In genomic region chr4:28783961-28784360, GRCm38 (mm10) we compare ENCODE assay signal across 13 mouse cellular contexts. TPM values are rescaled to one million over a fixed set of nuclear protein-coding genes. Genes with fewer than 3 reads are reported as not detected.
A peak's percentile ranks its signal among the peaks of the same experiment; 100 is the strongest.
DNase-seq lines count a peak whose midpoint lies in the region; ATAC-seq and TF ChIP-seq lines count a peak whose summit lies in the region.
"Had no signal": no experiment of that assay in that cellular context is flagged by ENCODE, and none has a peak within 500 bp of the region (broad histone marks: within the 10 kb centered on the region; RNA-seq: fewer than 3 reads in every experiment).

No protein-coding gene starts in this region.

- H3K4me1 ChIP-seq in forebrain, embryonic 13.5 days = peaks cover 4% of the 10 kb centered on the region; the same call in 1 of the 2 replicates
- H3K4me1 ChIP-seq in forebrain, postnatal 0 days (ENCODE audit: insufficient read depth) = no peaks in the 10 kb centered on the region
- no peaks in the 10 kb centered on the region for H3K4me1 ChIP-seq in midbrain, postnatal 0 days (ENCODE audit: insufficient read depth, low read length)
- H3K4me1 ChIP-seq in midbrain, embryonic 15.5 days = no peaks in the 10 kb centered on the region
- no peaks in the 10 kb centered on the region for H3K4me1 ChIP-seq in intestine, postnatal 0 days (replicated peaks; ENCODE audit: control insufficient read depth, insufficient read depth, low read length)

- no peaks in the 10 kb centered on the region for H3K36me3 ChIP-seq in forebrain, embryonic 13.5 days (ENCODE audit: poor library complexity, severe bottlenecking)
- no peaks in the 10 kb centered on the region for H3K36me3 ChIP-seq in forebrain, postnatal 0 days (ENCODE audit: insufficient read depth)
- H3K36me3 ChIP-seq in midbrain, postnatal 0 days (ENCODE audit: insufficient read depth, low read length) = no peaks in the 10 kb centered on the region
- no peaks in the 10 kb centered on the region for H3K36me3 ChIP-seq in midbrain, embryonic 15.5 days (replicated peaks)
- H3K36me3 ChIP-seq in intestine, postnatal 0 days (ENCODE audit: control insufficient read depth, insufficient read depth) = no peaks in the 10 kb centered on the region

- H3K4me2 ChIP-seq in forebrain, embryonic 13.5 days = no peak overlapping the region
- no peak overlapping the region for H3K4me2 ChIP-seq in forebrain, postnatal 0 days (ENCODE audit: low read depth)
- no peak overlapping the region for H3K4me2 ChIP-seq in midbrain, postnatal 0 days (ENCODE audit: low read depth, low read length, poor library complexity, severe bottlenecking)
- H3K4me2 ChIP-seq in midbrain, embryonic 15.5 days = no peak overlapping the region
- H3K4me2 ChIP-seq in intestine, postnatal 0 days (replicated peaks; ENCODE audit: low read depth) = no peak overlapping the region
- H3K4me2 ChIP-seq: liver, embryonic 11.5 days had no signal

- no peaks in the 10 kb centered on the region for H3K9me3 ChIP-seq in forebrain, embryonic 13.5 days (replicated peaks)
- H3K9me3 ChIP-seq in forebrain, postnatal 0 days (ENCODE audit: low read length) = no peaks in the 10 kb centered on the region
- H3K9me3 ChIP-seq in midbrain, postnatal 0 days (ENCODE audit: low read length) = no peaks in the 10 kb centered on the region
- no peaks in the 10 kb centered on the region for H3K9me3 ChIP-seq in midbrain, embryonic 15.5 days
- no peaks in the 10 kb centered on the region for H3K9me3 ChIP-seq in intestine, postnatal 0 days (ENCODE audit: control insufficient read depth)

- no peak overlapping the region for H3K27ac ChIP-seq in forebrain, embryonic 13.5 days
- no peak overlapping the region for H3K27ac ChIP-seq in forebrain, postnatal 0 days (ENCODE audit: low read depth, low read length)
- H3K27ac ChIP-seq in midbrain, postnatal 0 days (ENCODE audit: low read depth, low read length) = no peak overlapping the region
- H3K27ac ChIP-seq in midbrain, embryonic 15.5 days = no peak overlapping the region
- H3K27ac ChIP-seq in intestine, postnatal 0 days (ENCODE audit: low read depth, low read length) = no peak overlapping the region

- H3K4me3 ChIP-seq in forebrain, embryonic 13.5 days = no peak overlapping the region
- no peak overlapping the region for H3K4me3 ChIP-seq in forebrain, postnatal 0 days (ENCODE audit: low read depth, low read length)
- H3K4me3 ChIP-seq in midbrain, postnatal 0 days (ENCODE audit: low read depth, low read length) = no peak overlapping the region
- no peak overlapping the region for H3K4me3 ChIP-seq in midbrain, embryonic 15.5 days
- H3K4me3 ChIP-seq in intestine, postnatal 0 days (ENCODE audit: low read depth, low read length) = no peak overlapping the region

- ATAC-seq in forebrain, embryonic 13.5 days = 0 out of 2 replicates have a peak, but pooled peaks have one; percentile 21
- no peak for ATAC-seq in forebrain, postnatal 0 days
- no peak for ATAC-seq in midbrain, postnatal 0 days (ENCODE audit: low FRiP score)
- no peak for ATAC-seq in midbrain, embryonic 15.5 days (replicated peaks)
- no peak for ATAC-seq in intestine, postnatal 0 days
- ATAC-seq: inflammation-experienced regulatory T-cells, adult 6 months; lung, postnatal 0 days had no signal

- no peak for TF ChIP-seq CTCF in forebrain, postnatal 0 days (IDR thresholded peaks at IDR 0.05; ENCODE audit: low read depth)
- no peak for TF ChIP-seq CTCF in midbrain, postnatal 0 days (IDR thresholded peaks at IDR 0.05)
- TF ChIP-seq CTCF in intestine, postnatal 0 days (IDR thresholded peaks at IDR 0.05; ENCODE audit: low read depth) = no peak

- no peak overlapping the region for H3K9ac ChIP-seq in forebrain, embryonic 13.5 days
- H3K9ac ChIP-seq in forebrain, postnatal 0 days = no peak overlapping the region
- H3K9ac ChIP-seq in midbrain, postnatal 0 days (replicated peaks; ENCODE audit: low read length, poor library complexity, severe bottlenecking) = no peak overlapping the region
- no peak overlapping the region for H3K9ac ChIP-seq in midbrain, embryonic 15.5 days
- no peak overlapping the region for H3K9ac ChIP-seq in intestine, postnatal 0 days (ENCODE audit: low read depth, low read length)

- 42% methylated on average over 3 of the region's 3 CpGs for WGBS in forebrain, embryonic 13.5 days
- 43% methylated on average over 3 of the region's 3 CpGs for WGBS in forebrain, postnatal 0 days
- 57% methylated on average over 3 of the region's 3 CpGs for WGBS in midbrain, postnatal 0 days
- 50% methylated on average over 3 of the region's 3 CpGs for WGBS in midbrain, embryonic 15.5 days
- WGBS in intestine, postnatal 0 days = 51% methylated on average over 3 of the region's 3 CpGs

- no peak for DNase-seq in forebrain, postnatal 0 days
- peak; percentile 4 for DNase-seq in midbrain, postnatal 0 days (ENCODE audit: low spot score)
- DNase-seq in hindlimb bud, embryonic 11.5 days (ENCODE audit: extremely low spot score, low read depth, low spot score) = peak; percentile 62
- DNase-seq in yolk sac, embryonic 10.5 days (ENCODE audit: low spot score) = peak; percentile 50
- DNase-seq in right cerebral cortex, adult 2 months (ENCODE audit: low spot score in 2 of 2) = no peak
- DNase-seq: adrenal gland, postnatal 14 days; kidney, postnatal 4 days had no signal

- no peaks in the 10 kb centered on the region for H3K27me3 ChIP-seq in forebrain, embryonic 13.5 days
- H3K27me3 ChIP-seq in forebrain, postnatal 0 days (ENCODE audit: insufficient read depth, low read length) = no peaks in the 10 kb centered on the region
- H3K27me3 ChIP-seq in midbrain, postnatal 0 days (ENCODE audit: insufficient read depth, low read length) = no peaks in the 10 kb centered on the region
- H3K27me3 ChIP-seq in midbrain, embryonic 15.5 days (replicated peaks) = no peaks in the 10 kb centered on the region
- H3K27me3 ChIP-seq in intestine, postnatal 0 days (replicated peaks; ENCODE audit: control insufficient read depth, insufficient read depth, low read length) = no peaks in the 10 kb centered on the region

RNA-seq across cellular contexts. Expression of gene Epha7, which starts 29.0 kb away (rescaled TPM):
- 32.8 and 36.3 TPM in 2 replicates for polyA plus RNA-seq in forebrain, embryonic 13.5 days (2015; fragmentation: Nextera tagmentation; extraction: Ambion mirVana)
- total RNA-seq in forebrain, postnatal 0 days (2014; rRNA removed) = 70.7 and 73.1 TPM in 2 replicates
- 44.0 and 57.3 TPM in 2 replicates for polyA plus RNA-seq in forebrain, postnatal 0 days (2015; fragmentation: Nextera tagmentation; extraction: Ambion mirVana)
- 40.0 and 48.0 TPM in 2 replicates for total RNA-seq in midbrain, postnatal 0 days (2014; rRNA removed)
- polyA plus RNA-seq in midbrain, postnatal 0 days (2015; fragmentation: Nextera tagmentation; extraction: Ambion mirVana) = 42.6 and 47.7 TPM in 2 replicates
- 63.6 and 79.2 TPM in 2 replicates for polyA plus RNA-seq in midbrain, embryonic 15.5 days (2015; fragmentation: Nextera tagmentation; extraction: Ambion mirVana)
- 2.7 and 2.8 TPM in 2 replicates for polyA plus RNA-seq in intestine, postnatal 0 days (2015; fragmentation: Nextera tagmentation; extraction: Ambion mirVana)

Comparison
In these comparisons a context has a peak if more than half of its experiments do, and no peak if none do; other contexts are left out.
1. DNase-seq: peak in midbrain, postnatal 0 days (single experiment), hindlimb bud, embryonic 11.5 days (single experiment) and yolk sac, embryonic 10.5 days (single experiment); none in forebrain, postnatal 0 days (single experiment) and right cerebral cortex, adult 2 months (0 of 2).